Mouse (Mus musculus): Measurements from ENCODE around the gene Klrb1b.
"Not testable (repeated sequence)": the region's sequence is repeated elsewhere in the genome, so short reads cannot be mapped to it uniquely, and the experiment has no call there.

Gene Klrb1b

GRCm38 (mm10) chr6:128840669-128841068 is 14.5 kb upstream of the Klrb1b start:
- DNase-seq (ENCODE audit: low spot score), result not testable (repeated sequence)

DNA sequence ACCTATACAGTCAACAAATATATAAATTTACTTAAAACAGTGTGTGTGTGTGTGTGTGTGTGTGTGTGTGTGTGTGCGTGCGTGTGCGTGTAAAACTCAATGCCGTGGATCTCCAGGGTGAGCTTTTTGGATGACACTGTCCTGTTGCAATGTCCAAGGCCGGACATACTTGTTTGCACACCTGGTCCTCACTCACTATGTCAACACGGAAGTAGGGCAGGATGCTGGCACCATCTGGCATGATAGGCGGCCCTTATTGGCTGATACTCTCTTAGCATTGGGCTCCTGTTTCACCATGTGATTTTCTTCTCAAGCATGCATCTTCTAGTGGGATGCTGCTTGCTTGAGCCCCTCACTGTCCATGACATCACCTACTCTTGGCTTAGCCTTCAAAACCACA is 13.8 kb upstream of the Klrb1b start:
- peak; percentile 52 for DNase-seq (ENCODE audit: low spot score)

- peak; percentile 86 for DNase-seq (ENCODE audit: low spot score)
These were observed 13.2 kb upstream of the Klrb1b start for GRCm38 (mm10) chr6:128839266-128839771.

- DNase-seq (ENCODE audit: low spot score), result peak; percentile 91
These were observed 12.5 kb upstream of the Klrb1b start for GRCm38 (mm10) chr6:128838342-128839265.

DNA sequence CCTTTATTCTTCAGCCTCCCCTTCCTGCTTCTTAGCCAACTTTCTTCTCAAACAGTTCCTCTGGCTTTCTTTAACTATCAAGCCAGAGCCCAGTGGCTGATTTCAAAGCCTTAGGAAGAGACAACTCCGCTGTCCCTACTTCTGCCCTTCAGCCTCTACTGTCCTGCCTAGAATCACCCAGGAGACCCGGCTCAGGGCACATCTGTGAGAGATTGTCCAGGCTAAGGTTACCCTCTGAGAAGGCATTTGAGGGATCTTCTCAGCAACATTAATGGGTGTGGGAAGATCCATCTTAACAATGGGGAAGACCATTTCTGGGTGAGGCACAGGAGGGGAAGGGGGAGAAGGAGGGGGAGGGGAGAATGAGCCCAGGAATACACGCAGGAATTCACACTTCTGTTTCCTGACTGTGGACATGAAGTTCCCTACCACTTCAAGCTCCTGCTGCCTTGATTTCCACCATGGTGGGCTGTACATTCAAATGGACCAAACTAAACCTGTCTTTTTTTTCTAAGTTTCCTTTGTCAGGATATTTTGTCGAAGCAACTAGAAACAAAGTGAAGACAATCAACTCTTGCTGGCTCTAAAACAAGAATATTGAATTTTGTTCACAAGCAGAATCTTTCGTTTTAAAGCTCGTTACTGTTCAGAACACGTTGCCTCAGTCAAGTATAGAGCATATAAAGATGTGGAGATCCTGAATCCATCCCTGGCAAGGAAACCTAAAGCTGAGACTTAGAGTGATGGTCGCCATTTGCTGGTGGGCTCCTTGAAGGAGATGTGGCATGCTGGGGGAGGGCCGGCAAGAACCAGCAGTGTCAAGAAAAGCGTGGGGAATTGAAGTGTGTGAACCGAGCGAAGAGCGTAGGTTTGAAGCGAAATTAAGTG is 11.6 kb upstream of the Klrb1b start:
- no peak for DNase-seq (ENCODE audit: low spot score)

GRCm38 (mm10) chr6:128836955-128837334 is 10.8 kb upstream of the Klrb1b start:
- no peak for DNase-seq (ENCODE audit: low spot score)

GRCm38 (mm10) chr6:128836191-128836954 is 10.2 kb upstream of the Klrb1b start:
- no peak for DNase-seq (ENCODE audit: low spot score)

DNA sequence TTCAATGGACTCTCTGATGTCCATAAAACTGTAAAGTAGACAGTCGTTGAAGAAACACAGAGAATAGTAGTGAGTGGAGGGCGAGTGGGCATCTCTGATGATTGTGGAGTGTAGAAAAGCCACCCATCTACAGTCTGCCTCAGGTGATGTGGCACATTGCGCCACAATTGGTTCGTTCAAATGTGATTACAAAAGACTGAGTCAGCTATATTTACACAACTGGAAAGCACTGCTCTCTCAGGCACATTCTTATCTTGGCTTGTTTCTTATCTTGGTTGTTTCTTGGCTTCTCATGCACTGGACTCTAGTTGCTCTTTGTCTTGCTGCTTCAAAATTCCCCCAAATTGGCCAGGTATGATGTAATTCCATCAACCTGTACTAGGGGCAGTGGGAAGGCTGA is 9.4 kb upstream of the Klrb1b start:
- DNase-seq (ENCODE audit: low spot score), result no peak

GRCm38 (mm10) chr6:128833046-128833445 is 6.9 kb upstream of the Klrb1b start:
- DNase-seq (ENCODE audit: low spot score), result no peak

DNA sequence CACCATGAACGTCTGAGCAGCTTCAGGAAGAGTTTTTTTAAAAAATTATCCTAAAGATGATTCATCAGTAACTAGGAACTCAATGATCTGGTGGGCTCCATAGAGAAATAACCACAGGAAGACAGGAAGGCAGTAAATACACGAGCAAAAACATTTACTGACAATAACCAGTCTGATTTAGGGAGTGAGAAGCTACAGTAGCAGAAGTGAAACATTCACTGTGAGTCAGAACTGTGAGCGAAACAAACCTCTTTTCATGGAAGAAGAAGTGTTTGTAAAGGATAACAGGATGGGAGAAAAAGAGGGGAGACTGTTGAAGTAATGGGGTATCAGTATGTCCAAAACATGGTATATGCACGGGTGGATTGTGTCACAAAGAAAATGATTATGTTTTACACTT is 3.7 kb upstream of the Klrb1b start:
- no peak for DNase-seq (ENCODE audit: low spot score)

DNA sequence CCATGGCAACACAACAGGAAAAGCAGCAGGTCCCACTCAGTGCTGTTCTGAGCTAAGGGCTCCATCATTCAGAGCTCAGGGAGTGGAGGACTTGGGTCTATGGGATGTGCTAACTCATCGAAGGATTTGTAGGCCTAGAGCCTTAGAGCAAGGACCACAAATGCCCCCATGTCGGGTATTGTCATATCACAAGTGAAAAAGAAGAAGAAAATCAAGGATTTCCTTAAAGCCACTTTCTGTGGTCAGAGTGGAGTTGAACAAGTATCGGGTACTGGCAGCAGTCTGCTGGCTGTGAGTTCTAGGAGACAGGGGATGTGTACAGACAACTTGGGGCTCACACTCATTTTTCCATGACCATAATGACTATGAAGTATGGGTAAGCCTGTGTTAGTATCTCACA is 650 bp upstream of the Klrb1b start:
- DNase-seq (ENCODE audit: low spot score), result no peak

GRCm38 (mm10) chr6:128818083-128818802 is 7.9 kb downstream of the Klrb1b start:
- DNase-seq (ENCODE audit: low spot score), result no peak

- peak; percentile 29 for DNase-seq (ENCODE audit: low spot score)
These were observed 17.6 kb downstream of the Klrb1b start for GRCm38 (mm10) chr6:128808532-128808931.

DNA sequence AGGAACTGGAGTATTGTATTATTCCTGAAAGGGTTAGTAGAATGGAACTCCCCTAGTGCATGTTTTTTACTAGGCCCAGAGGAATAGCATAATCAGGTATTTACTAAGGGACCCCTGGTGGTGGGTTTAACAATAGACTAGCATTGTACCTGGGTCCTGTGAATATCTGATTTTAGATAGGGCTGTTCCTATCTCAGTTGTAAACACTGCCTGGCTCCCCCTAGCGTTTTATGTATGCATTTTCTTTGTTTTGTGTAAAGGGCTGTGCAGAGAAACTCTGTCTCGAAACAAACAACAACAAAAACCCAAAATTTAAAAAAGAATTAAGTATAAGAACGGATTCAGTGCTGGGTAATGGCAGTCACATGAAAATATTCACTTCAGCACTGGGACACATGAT is 19.1 kb downstream of the Klrb1b start:
- DNase-seq (ENCODE audit: low spot score), result no peak

- peak; percentile 65 for DNase-seq (ENCODE audit: low spot score)
These were observed 21.1 kb downstream of the Klrb1b start for GRCm38 (mm10) chr6:128804823-128805640.

- DNase-seq (ENCODE audit: low spot score), result peak; percentile 97
These were observed 22.9 kb downstream of the Klrb1b start for GRCm38 (mm10) chr6:128802999-128803857.

- DNase-seq (ENCODE audit: low spot score), result peak; percentile 14
These were observed 23.6 kb downstream of the Klrb1b start for GRCm38 (mm10) chr6:128802557-128802956.

GRCm38 (mm10) chr6:128800696-128801095 is 25.4 kb downstream of the Klrb1b start:
- DNase-seq (ENCODE audit: low spot score), result not testable (repeated sequence)

GRCm38 (mm10) chr6:128799896-128800270 is 26.2 kb downstream of the Klrb1b start:
- DNase-seq (ENCODE audit: low spot score), result no peak
